Mouse (Mus musculus) heart, adult 9 months (tissue): Measurements from ENCODE around the gene Ptcra.
A peak's percentile ranks its signal among the peaks of the same experiment; 100 is the strongest.

Experiments used
- DNase-seq, 2 experiments: peaks; one replicate each; pipeline ENCODE4 v3.0.0; 2022; ENCODE audit warnings: low spot score in 2 of 2

Gene Ptcra

DNA sequence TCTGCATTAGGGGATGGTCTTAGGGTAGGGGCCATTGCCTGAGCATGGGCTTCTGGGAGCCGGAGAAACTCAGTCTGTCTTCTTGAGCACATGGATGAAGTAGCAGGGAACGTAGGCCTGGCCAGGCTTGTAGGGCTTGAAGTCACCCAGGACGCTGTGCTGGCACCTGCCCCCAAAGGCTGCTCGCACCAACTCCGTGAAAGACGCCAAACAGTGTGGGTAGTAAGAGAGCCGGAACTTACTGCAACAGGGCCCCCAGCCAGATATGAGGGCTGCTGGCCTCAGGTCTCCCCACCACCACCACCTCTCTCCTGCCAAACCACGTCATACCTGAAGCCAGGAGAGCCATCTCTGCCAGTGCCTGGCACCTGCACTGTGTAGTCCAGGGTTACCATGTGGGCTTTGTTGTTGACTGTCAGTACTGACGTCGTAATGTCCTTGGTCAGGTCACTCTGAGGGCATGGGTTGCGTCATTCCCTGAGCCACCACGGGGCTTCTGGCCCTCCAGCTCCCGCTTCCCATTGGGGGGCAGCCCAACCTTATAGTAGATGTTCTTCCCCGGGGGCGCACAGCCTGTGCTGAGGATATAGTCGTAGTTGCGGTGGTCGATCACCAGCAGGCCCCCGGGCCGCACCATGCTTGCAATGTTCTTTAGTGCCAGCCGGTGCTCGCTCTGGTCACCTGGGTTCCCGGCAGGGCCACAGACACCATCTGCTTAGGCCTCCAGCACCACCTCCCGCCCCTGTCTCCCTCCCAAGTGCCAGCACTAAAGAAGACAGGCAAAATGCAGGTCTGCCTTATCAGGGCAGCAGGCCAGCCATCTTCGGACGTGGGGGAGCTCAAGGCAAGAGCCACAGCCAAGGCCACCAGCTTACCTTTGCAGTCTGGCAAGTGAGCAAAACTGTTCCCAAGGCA is 37.5 kb downstream of the Ptcra start:
- no peak for DNase-seq

- no peak for DNase-seq
These were observed 38.2 kb downstream of the Ptcra start for GRCm38 (mm10) chr17:46725273-46725672.

GRCm38 (mm10) chr17:46724477-46725084 is 38.9 kb downstream of the Ptcra start:
- DNase-seq = no peak

GRCm38 (mm10) chr17:46721077-46721476 is 42.4 kb downstream of the Ptcra start:
- no peak for DNase-seq

GRCm38 (mm10) chr17:46714756-46715481 is 48.6 kb downstream of the Ptcra start:
- DNase-seq = no peak

DNA sequence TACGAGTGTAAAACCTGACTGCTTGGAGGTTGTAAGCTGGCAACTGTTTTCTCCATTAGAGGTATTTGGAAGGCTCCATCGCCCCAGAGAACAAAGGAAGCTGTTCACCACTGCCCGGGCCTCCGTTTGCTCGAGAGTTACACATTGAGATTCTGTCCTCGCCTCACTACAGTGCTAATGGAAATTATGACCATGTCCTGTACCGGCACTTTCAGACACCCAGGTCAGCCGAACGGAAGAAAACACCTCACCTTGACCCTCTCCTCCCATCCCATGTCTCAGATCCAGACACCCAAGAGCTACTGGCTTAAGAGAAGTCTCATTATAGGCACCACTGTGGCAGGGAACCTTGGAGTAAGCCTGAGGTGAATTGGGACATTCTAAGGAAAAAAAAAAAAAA is 49.7 kb downstream of the Ptcra start:
- no peak for DNase-seq

- DNase-seq = no peak
These were observed 51.1 kb downstream of the Ptcra start for GRCm38 (mm10) chr17:46712442-46712841.

DNA sequence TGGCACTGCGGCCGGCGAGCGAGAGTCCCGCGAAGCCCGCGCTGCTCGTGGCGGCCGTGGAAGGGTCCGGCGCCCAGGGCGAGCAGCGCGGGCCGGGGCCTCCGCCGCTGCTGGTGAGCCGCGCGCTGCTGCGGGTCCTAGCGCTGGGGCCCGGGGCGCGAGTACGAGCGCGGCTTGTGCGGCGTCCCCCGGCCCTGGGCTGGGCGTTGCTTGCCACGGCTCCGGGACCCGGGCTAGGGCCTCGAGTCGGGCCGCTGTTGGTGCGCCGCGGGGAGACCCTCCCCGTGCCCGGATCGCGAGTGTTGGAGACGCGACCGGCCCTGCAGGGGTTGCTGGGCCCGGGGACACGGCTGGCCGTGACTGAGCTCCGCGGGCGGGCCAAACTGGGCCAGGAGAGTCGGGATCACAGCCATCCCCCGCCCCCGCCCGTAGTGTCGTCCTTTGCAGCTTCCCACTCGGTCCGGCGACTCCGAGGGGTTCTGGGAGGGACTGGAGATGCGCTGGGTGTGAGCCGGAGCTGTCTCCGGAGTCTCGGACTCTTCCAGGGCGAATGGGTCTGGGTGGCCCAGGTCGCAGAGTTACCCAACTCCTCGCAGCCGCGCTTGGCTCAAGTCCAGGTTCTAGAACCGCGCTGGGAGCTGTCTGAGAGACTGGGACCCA is 51.8 kb downstream of the Ptcra start:
- DNase-seq = no peak

DNA sequence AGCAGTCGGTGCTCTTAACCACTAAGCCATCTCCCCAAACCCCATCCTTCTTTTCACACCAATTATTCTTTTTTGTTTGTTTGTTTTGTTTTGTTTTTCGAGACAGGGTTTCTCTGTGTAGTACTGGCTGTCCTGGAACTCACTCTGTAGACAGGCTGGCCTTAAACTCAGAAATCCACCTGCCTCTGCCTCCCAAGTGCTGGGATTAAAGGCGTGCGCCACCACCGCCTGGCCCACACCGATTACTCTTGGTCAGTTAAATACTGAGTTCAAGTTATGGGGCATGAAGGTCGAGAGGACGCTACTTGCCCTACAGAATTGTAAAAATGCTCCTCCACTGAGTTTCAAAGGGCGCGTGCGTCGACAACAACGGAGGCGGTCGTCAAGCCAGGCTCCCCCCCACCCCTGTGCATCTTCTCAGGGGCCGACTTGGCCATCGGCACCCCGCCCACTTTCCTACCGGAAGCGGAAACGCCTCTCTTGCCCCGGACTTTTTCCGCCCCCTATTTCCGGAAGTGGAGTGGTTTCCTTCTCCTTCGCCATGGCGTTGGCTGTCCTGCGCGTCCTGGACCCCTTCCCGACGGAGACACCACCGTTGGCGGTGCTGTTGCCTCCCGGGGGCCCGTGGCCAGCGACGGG is 52.4 kb downstream of the Ptcra start, which contains the start of gene Pex6:
TSS of gene Pex6 (plus strand) at position 505 of the 639 bp plus-strand sequence.
- DNase-seq = peak; percentile 94

GRCm38 (mm10) chr17:46706375-46707089 is 57.0 kb downstream of the Ptcra start:
- DNase-seq = peak in 1 of 2 experiments; percentile 36
